Mouse (Mus musculus): ENCODE measurements around the gene Cct6b.
A peak's percentile ranks its signal among the peaks of the same experiment; 100 is the strongest.

The Cct6b gene

GRCm38 (mm10) chr11:82763742-82764437 lies at the start of gene Cct6b, which contains the start of gene Zfp830:
TSS of gene Cct6b (minus strand) at chr11:82764321.
TSS of gene Zfp830 (plus strand) at chr11:82764345.
- DNase-seq: peak; percentile 95

- no peak for DNase-seq
Observed at GRCm38 (mm10) chr11:82808485-82808884, 44.4 kb upstream of the Cct6b start.

- DNase-seq: no peak
Observed at GRCm38 (mm10) chr11:82807370-82807769, 43.2 kb upstream of the Cct6b start.

GRCm38 (mm10) chr11:82806656-82807055 lies 42.5 kb upstream of the Cct6b start:
- no peak for DNase-seq

GRCm38 (mm10) chr11:82783453-82783852 lies 19.3 kb upstream of the Cct6b start:
- DNase-seq: no peak

- DNase-seq: no peak
Observed at GRCm38 (mm10) chr11:82782197-82782596, 18.1 kb upstream of the Cct6b start.

- peak; percentile 96 for DNase-seq
Observed at GRCm38 (mm10) chr11:82780983-82781903, 17.1 kb upstream of the Cct6b start, which contains the start of gene Lig3. TSS of gene Lig3 (plus strand) at chr11:82781108.

GRCm38 (mm10) chr11:82780134-82780533 lies 16.0 kb upstream of the Cct6b start:
- no peak for DNase-seq

- DNase-seq: no peak
Observed at GRCm38 (mm10) chr11:82764438-82764924, 360 bp upstream of the Cct6b start.

GRCm38 (mm10) chr11:82763261-82763660 lies 860 bp downstream of the Cct6b start:
- no peak for DNase-seq

GRCm38 (mm10) chr11:82762286-82762829 lies 1.8 kb downstream of the Cct6b start:
- DNase-seq: no peak

- DNase-seq: no peak
Observed at GRCm38 (mm10) chr11:82755919-82756318, 8.2 kb downstream of the Cct6b start.

- no peak for DNase-seq
Observed at GRCm38 (mm10) chr11:82752349-82753115, 11.6 kb downstream of the Cct6b start.

GRCm38 (mm10) chr11:82746857-82747366 lies 17.2 kb downstream of the Cct6b start:
- DNase-seq: no peak

GRCm38 (mm10) chr11:82746138-82746537 lies 18.0 kb downstream of the Cct6b start:
- DNase-seq: peak; percentile 55

- no peak for DNase-seq
Observed at GRCm38 (mm10) chr11:82739006-82739405, 25.1 kb downstream of the Cct6b start.

- no peak for DNase-seq
Observed at GRCm38 (mm10) chr11:82734227-82734626, 29.9 kb downstream of the Cct6b start.

GRCm38 (mm10) chr11:82726862-82727261 lies 37.3 kb downstream of the Cct6b start:
- DNase-seq: no peak

- DNase-seq: no peak
Observed at GRCm38 (mm10) chr11:82719294-82719693, 44.8 kb downstream of the Cct6b start.

- no peak for DNase-seq
Observed at GRCm38 (mm10) chr11:82712681-82713080, 51.4 kb downstream of the Cct6b start.

GRCm38 (mm10) chr11:82708934-82709333 lies 55.2 kb downstream of the Cct6b start:
- no peak for DNase-seq

- DNase-seq: no peak
Observed at GRCm38 (mm10) chr11:82705082-82705481, 59.0 kb downstream of the Cct6b start.

All from lung, postnatal 10 days (tissue).